Mouse (Mus musculus) spleen, postnatal 14 days (tissue): ENCODE data around the gene Gpc6.

Experiments
- DNase-seq, 2 experiments: peaks; one replicate each; pipeline ENCODE4 v3.0.0; 2021 to 2022; ENCODE audit warnings: low spot score in 2 of 2

The Gpc6 gene

GRCm38 (mm10) chr14:117852842-117853241 lies 927.7 kb downstream of the Gpc6 start:
- DNase-seq = no peak

GRCm38 (mm10) chr14:117854498-117854897 lies 929.4 kb downstream of the Gpc6 start:
- DNase-seq = no peak

- DNase-seq = no peak
Measured at GRCm38 (mm10) chr14:117871268-117871667, 946.2 kb downstream of the Gpc6 start.

GRCm38 (mm10) chr14:117879313-117879712 lies 954.2 kb downstream of the Gpc6 start:
- no peak for DNase-seq

- DNase-seq = no peak
Measured at GRCm38 (mm10) chr14:117881112-117881511, 956.0 kb downstream of the Gpc6 start.

GRCm38 (mm10) chr14:117882222-117882621 lies 957.1 kb downstream of the Gpc6 start:
- no peak for DNase-seq

GRCm38 (mm10) chr14:117889653-117890052 lies 964.5 kb downstream of the Gpc6 start:
- no peak for DNase-seq

GRCm38 (mm10) chr14:117891426-117891825 lies 966.3 kb downstream of the Gpc6 start:
- no peak for DNase-seq

GRCm38 (mm10) chr14:117892026-117892425 lies 966.9 kb downstream of the Gpc6 start:
- DNase-seq = no peak

GRCm38 (mm10) chr14:117894869-117895538 lies 969.9 kb downstream of the Gpc6 start:
- DNase-seq = no peak

GRCm38 (mm10) chr14:117895539-117895912 lies 970.4 kb downstream of the Gpc6 start:
- DNase-seq = no peak

GRCm38 (mm10) chr14:117904300-117904699 lies 979.2 kb downstream of the Gpc6 start:
- DNase-seq = no peak

- no peak for DNase-seq
Measured at GRCm38 (mm10) chr14:117905701-117906100, 980.6 kb downstream of the Gpc6 start.

- DNase-seq = no peak
Measured at GRCm38 (mm10) chr14:117906361-117906760, 981.2 kb downstream of the Gpc6 start.

GRCm38 (mm10) chr14:117908231-117908920 lies 983.3 kb downstream of the Gpc6 start:
- no peak for DNase-seq

- no peak for DNase-seq
Measured at GRCm38 (mm10) chr14:117909046-117909445, 983.9 kb downstream of the Gpc6 start.

GRCm38 (mm10) chr14:117910323-117910722 lies 985.2 kb downstream of the Gpc6 start:
- DNase-seq = no peak

GRCm38 (mm10) chr14:117912624-117913270 lies 987.6 kb downstream of the Gpc6 start:
- no peak for DNase-seq

GRCm38 (mm10) chr14:117916577-117916976 lies 991.5 kb downstream of the Gpc6 start:
- no peak for DNase-seq

- no peak for DNase-seq
Measured at GRCm38 (mm10) chr14:117918724-117919123, 993.6 kb downstream of the Gpc6 start.

GRCm38 (mm10) chr14:117919612-117920011 lies 994.5 kb downstream of the Gpc6 start:
- DNase-seq = no peak

GRCm38 (mm10) chr14:117921393-117922014 lies 996.4 kb downstream of the Gpc6 start:
- no peak for DNase-seq
